Mouse (Mus musculus) adrenal gland, postnatal 4 days (tissue): ENCODE data around the gene Tpx2. TPM values are rescaled to one million over a fixed set of nuclear protein-coding genes. Genes with fewer than 3 reads are reported as not detected.
A peak's percentile ranks its signal among the peaks of the same experiment; 100 is the strongest.

Experiments used
- DNase-seq, 2 experiments: peaks; one replicate each; pipeline ENCODE4 v3.0.0; 2021 to 2022; ENCODE audit warnings: low spot score in 2 of 2, mixed read lengths in 2 of 2
- total RNA-seq, 2 experiments: library from RNA; stranded (reverse); gene quantifications; 2 replicates each; pipeline ENCODE4 v1.2.3; 2021

Gene Tpx2
- total RNA-seq, 2 experiments from 2014 or later, result 31.7 to 39.7 TPM

- DNase-seq, result no peak
These were observed 63.7 kb downstream of the Tpx2 start for GRCm38 (mm10) chr2:152911432-152911831.

- no peak for DNase-seq
These were observed 65.7 kb downstream of the Tpx2 start for GRCm38 (mm10) chr2:152913471-152913870.

- peak; percentile 70 to 85 for DNase-seq
These were observed 66.8 kb downstream of the Tpx2 start for GRCm38 (mm10) chr2:152914310-152915120.

- no peak for DNase-seq
These were observed 67.7 kb downstream of the Tpx2 start for GRCm38 (mm10) chr2:152915453-152915852.

- no peak for DNase-seq
These were observed 68.3 kb downstream of the Tpx2 start for GRCm38 (mm10) chr2:152916111-152916510.

- no peak for DNase-seq
These were observed 69.9 kb downstream of the Tpx2 start for GRCm38 (mm10) chr2:152917671-152918070.

- no peak for DNase-seq
These were observed 74.6 kb downstream of the Tpx2 start for GRCm38 (mm10) chr2:152922376-152922775.

- DNase-seq, result no peak
These were observed 75.9 kb downstream of the Tpx2 start for GRCm38 (mm10) chr2:152923621-152924020.

GRCm38 (mm10) chr2:152924128-152924527, 76.4 kb downstream of the Tpx2 start:
- DNase-seq, result no peak

GRCm38 (mm10) chr2:152924543-152924942, 76.8 kb downstream of the Tpx2 start:
- DNase-seq, result no peak

- DNase-seq, result peak in 1 of 2 experiments; percentile 55
These were observed 77.6 kb downstream of the Tpx2 start for GRCm38 (mm10) chr2:152925189-152925872.

GRCm38 (mm10) chr2:152926896-152927295, 79.1 kb downstream of the Tpx2 start:
- DNase-seq, result no peak

- no peak for DNase-seq
These were observed 79.6 kb downstream of the Tpx2 start for GRCm38 (mm10) chr2:152927371-152927770.

GRCm38 (mm10) chr2:152928219-152928987, 80.6 kb downstream of the Tpx2 start:
- DNase-seq, result no peak

- no peak for DNase-seq
These were observed 81.2 kb downstream of the Tpx2 start for GRCm38 (mm10) chr2:152928988-152929370.

GRCm38 (mm10) chr2:152930276-152930675, 82.5 kb downstream of the Tpx2 start:
- no peak for DNase-seq

- no peak for DNase-seq
These were observed 83.8 kb downstream of the Tpx2 start for GRCm38 (mm10) chr2:152931456-152932160.

- no peak for DNase-seq
These were observed 85.3 kb downstream of the Tpx2 start, which contains the start of gene Foxs1 for GRCm38 (mm10) chr2:152933048-152933447. Gene Foxs1 (minus strand): TSS chr2:152933208.

- no peak for DNase-seq
These were observed 85.8 kb downstream of the Tpx2 start for GRCm38 (mm10) chr2:152933614-152934013.

- DNase-seq, result peak in 1 of 2 experiments; percentile 47
These were observed 92.1 kb downstream of the Tpx2 start for GRCm38 (mm10) chr2:152939846-152940245.

GRCm38 (mm10) chr2:152941106-152941505, 93.3 kb downstream of the Tpx2 start:
- no peak for DNase-seq
